Mouse (Mus musculus): ENCODE measurements around the gene Coq6.

DNA sequence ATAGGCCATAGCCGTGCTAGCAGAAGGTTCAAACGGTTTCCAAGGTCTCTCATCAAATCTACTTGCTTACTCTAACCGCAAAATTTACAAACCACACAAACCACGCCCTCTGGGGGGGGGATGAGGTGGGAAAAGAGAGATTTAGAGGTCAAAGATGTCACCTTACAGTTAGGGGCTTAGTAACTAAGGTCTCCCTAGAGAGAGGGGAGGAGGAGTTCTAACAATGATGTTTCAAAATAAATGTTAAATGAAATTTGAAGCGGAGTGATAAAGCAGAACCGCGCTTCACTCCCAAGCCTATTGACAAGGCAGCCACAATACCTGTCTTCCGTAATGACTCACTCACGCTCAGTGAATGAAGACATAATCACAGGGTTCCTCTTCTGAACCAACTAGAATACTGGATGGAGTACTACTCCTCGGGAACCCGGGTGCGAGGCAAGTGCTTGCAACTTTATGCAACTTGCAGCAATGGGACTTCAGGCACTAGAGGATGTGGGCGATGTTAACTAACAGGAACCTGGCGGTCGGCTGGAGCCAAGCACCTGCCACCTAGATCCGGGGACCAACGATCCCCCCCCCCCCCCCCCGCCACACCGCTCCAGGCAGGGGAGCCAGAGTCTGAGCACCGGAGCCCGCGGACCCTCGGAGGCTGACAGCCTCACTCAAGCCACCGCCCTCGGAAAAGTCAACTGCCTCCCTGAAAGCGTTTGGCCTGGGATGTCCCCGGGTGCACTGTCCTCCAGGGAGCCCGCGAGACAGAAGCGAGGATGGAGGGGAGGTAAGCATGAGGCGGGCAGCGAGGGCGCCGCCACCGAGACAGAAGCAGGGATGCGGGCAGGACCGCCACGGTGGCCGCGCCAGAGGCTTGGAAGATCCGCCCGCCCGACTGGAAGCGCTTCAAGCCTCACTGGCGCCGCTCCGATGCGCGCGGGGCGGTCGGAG lies 46.7 kb downstream of the Coq6 start:
- TF ChIP-seq CTCF (IDR thresholded peaks at IDR 0.05; ENCODE audit: insufficient read depth, low read length) (no peak), POLR2A (IDR thresholded peaks at IDR 0.05; ENCODE audit: borderline replicate concordance, extremely low read depth, low read depth, low read length) (no peak)

Data from lung, adult 2 months (tissue).